Mouse (Mus musculus): ENCODE results near the gene Galnt17.

Galnt17 gene

GRCm38 (mm10) chr5:131120296-131120840, 187.9 kb downstream of the Galnt17 start:
- no peak for DNase-seq (ENCODE audit: low read depth, low spot score)

DNA sequence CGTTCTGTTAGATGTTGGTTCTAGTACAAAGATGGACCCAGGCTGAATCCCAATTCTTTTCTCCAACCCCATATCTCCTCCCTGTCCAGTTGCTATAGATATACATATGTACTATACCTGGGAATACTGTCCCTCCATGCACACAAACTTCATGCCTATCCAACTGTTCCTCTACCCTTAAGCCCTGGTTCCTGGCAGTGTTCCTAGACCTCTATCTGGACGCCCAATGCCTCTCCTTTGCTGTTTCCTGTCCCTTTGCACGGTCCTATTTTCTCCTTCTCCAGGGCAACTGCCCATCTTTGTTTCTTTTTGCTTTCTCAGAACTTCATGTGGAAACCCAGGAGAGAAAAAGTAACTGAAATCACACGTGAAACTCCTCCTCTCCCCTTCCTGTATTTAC, 188.4 kb downstream of the Galnt17 start:
- DNase-seq (ENCODE audit: low read depth, low spot score), result no peak

DNA sequence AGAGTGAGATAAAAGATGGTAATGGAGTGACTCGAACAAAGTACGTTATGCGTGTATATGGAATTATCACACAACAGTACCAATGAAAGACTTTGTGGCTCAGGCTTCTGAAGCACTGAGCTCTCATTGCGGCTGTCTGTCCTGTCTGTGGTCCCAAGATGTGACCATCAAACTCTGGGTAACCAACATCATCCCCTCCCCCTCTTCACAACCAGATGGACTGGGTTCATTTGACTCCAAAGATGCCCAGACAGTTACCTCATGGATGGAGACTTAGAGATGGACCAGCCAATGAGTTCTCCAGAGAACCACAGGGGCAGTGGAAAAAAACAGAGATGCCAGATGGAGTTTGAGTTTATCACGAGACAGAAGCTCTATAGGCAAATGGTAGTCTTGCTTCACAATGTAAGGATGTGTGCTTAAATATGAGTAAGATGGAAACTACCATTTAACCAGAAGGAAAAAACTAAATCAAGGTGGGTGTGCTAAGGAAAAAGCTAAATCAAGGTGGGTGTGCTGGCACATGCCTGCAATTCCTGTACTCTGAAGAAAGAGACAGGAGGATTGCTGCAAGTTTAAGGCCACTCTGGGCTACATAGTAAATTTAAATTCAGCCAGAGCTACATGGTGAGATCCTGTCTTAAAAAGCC, 190.8 kb downstream of the Galnt17 start:
- no peak for DNase-seq (ENCODE audit: low read depth, low spot score)

GRCm38 (mm10) chr5:131113850-131114470, 194.3 kb downstream of the Galnt17 start:
- DNase-seq (ENCODE audit: low read depth, low spot score), result no peak

- DNase-seq (ENCODE audit: low read depth, low spot score), result no peak
Observed at GRCm38 (mm10) chr5:131107188-131107587, 201.1 kb downstream of the Galnt17 start.

GRCm38 (mm10) chr5:131096824-131097223, 211.5 kb downstream of the Galnt17 start:
- DNase-seq (ENCODE audit: low read depth, low spot score), result peak; percentile 47

DNA sequence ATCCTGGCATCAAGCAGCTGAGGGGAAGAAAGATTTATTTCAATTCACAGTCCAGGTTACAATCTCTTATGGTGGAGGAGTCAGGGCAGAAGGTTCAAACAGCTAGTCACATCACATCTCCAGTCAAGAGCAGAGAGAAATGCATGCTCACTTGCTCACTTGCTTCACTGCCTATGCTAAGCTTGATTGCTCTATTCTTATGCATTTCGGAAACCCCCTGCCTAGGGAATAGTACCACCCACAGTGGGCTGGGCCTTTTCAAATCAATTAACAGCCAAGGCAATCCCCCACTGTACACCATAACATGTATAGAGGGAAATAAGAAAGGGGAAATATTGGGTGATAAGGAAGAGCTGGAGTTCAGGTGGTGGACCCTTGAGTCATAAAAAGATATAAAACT, 212.7 kb downstream of the Galnt17 start:
- no peak for DNase-seq (ENCODE audit: low read depth, low spot score)

DNA sequence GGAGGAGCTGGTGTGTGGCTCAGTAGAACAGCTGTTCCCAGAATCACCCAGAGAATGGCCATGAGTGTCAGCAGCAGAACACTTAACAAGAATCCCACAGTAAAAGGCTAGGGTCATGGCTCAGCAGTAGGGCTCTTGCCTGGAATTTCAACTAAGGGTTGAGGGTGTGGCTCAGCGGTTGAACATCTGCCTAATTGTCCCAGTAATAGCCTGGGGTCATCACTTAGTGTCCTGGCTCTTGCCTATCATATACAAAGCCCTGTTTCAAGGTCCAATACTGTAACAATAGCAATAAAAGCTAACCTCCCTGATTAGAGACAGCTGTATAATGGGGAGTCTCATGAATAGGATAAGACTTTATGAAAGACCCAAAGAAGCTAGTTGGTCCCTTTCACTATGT, 213.5 kb downstream of the Galnt17 start:
- DNase-seq (ENCODE audit: low read depth, low spot score), result no peak

DNA sequence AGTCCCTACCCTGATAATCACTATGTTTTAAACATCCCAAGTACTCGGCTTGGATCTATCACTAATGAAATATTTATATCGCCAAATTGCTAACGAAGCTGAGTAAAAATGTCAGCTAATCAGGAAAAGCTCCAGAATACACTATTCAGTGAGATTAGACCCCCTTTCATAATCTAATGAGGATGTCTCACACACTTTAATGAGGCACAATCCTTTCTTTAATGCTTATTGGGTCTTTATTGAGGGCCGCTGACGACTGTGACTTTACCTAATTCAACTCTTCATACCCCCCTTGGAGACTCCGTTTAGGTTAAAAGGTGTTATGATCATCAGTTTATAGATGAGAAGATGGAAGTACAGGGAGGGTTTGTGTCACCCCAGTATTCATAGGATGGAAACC, 214.2 kb downstream of the Galnt17 start:
- DNase-seq (ENCODE audit: low read depth, low spot score), result no peak

- DNase-seq (ENCODE audit: low read depth, low spot score), result no peak
Observed at GRCm38 (mm10) chr5:131089876-131090275, 218.4 kb downstream of the Galnt17 start.

DNA sequence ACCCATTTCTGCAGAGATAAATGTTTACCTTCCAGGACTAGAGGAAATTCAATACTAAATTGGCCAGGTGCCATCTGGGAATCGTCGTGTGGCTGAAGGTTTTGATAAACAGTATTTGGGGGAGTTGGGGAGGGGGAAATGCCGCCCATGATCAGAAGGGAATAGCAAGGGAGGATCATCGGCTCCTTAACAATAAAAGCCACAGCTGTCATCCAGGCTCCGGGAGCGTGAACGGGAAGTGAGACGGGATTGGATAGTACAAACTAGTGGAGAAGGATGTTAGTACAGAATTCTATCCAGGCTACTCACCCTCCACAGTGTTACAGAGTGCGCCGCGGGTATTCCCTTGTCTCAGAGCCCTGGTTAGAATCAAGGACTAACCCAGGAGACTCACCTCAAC, 219.4 kb downstream of the Galnt17 start:
- no peak for DNase-seq (ENCODE audit: low read depth, low spot score)

DNA sequence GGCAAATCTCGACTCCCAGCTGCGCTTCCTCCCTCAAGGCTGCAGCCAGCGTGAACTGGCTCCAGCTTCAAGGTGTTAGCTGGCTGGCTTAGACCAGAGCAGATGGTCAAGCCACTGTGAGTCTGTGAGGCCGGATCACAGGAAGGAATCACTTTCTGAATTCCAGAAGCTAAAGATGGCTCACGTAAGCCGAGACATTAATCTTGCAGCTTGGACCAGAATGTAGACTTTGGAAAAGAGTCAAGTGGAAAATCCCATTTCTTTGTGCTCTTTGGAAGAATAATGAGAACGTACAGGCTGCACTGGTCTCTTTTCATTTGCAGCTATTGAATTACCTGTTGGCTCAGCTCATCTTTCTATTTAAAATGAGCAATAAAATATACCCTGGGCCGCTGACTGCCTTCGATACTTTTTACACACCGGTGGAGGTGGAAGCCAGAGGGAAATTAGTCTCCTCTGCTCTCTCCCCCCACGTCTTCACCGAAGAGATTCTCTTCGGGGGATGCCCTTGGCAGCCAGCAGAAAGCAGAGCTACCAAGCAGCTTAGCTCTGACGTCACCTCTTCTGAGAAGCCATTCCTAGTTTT, 225.1 kb downstream of the Galnt17 start:
- peak; percentile 48 for DNase-seq (ENCODE audit: low read depth, low spot score)

GRCm38 (mm10) chr5:131077682-131078081, 230.6 kb downstream of the Galnt17 start:
- DNase-seq (ENCODE audit: low read depth, low spot score), result no peak

DNA sequence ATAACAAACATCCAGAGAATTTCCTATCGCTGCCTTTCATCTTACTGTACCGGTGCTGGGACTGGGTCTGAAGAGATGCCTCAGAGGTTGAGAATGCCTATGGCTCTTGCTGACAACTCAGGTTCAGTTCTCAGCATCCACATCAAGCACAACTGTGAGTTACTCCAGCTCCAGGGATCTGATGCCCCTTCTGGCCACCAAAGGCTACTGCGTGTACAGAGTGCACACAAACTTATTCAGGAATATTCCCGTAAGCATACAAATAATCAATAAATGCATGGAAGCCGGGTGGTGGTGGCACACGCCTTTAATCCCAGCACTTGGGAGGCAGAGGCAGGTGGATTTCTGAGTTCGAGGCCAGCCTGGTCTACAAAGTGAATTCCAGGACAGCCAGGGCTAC, 232.5 kb downstream of the Galnt17 start:
- no peak for DNase-seq (ENCODE audit: low read depth, low spot score)

DNA sequence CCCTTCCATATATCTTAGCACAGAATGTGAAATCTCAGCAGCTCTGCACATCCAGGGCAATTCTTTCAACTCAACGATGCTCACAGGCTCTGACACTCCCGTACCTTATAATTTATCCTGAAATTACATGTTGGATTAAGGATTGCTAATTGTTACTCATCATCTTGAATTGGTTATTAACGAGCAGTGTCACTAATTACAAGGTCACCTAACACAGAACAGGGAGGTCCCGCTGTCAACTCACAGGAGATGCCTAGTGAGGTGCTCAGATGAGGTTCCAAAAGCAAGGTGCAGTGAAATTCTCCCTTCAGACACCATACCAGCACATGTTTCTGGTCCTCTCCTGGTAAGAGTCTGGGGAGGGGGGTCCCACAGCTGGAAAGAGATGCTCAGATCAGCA, 234.0 kb downstream of the Galnt17 start:
- DNase-seq (ENCODE audit: low read depth, low spot score), result no peak

- peak; percentile 18 for DNase-seq (ENCODE audit: low read depth, low spot score)
Observed at GRCm38 (mm10) chr5:131065174-131065573, 243.1 kb downstream of the Galnt17 start.

DNA sequence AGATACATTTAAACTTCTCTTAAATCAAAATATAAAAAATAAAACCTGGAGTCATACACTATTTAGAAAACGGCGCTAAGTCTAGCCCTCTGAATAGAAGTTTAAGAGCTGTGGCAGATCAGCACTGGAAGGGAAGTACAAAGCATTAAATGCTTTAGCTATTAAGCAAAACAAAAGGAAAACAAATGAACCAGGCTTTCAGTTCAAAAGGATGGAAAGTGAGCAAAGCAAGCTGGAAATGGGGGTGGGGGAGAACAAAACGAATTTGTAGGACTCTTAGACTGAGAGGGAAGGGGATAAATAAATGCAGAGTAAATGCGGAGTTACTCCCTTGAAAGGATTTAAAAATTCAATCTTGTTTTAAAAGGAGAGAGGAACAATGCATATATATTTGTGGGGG, 259.8 kb downstream of the Galnt17 start:
- DNase-seq (ENCODE audit: low read depth, low spot score), result no peak

DNA sequence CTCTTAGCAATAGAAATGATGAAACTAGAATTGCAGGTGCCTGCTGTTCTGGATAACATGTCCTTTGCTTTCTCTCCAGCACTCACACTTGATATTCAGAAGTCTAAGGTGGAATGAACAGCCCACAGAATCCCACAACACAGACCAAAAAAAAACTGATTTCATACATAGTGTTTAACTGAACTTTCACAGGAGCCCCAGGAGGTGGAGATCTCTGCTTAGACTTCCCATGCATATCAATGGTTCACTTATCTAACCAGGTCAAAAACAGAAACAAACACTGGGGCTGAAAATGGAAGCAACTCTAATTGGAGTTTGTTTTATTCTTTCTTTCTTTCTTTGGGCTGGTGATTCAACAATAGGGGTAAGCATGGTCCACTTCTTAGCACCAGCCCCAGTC, 265.2 kb downstream of the Galnt17 start:
- no peak for DNase-seq (ENCODE audit: low read depth, low spot score)

DNA sequence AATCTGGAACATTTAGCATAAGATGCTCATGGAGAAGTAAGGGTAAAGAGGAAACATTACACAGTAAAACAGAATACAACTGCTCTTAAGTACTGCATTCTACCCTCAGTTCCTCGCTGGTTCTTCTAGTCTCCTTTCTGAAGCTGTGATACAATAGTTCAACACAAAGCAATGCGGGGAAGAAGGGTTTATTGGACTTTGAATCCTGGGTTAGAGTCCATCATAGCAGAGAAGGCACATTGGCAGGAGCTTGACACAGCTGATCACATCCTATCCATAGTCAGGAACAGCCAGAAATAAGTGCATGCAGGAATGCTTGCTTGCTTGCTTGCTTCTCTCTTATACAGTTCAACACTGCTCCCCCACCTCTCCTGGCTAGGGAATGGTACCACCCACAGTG, 267.9 kb downstream of the Galnt17 start:
- DNase-seq (ENCODE audit: low read depth, low spot score), result no peak

DNA sequence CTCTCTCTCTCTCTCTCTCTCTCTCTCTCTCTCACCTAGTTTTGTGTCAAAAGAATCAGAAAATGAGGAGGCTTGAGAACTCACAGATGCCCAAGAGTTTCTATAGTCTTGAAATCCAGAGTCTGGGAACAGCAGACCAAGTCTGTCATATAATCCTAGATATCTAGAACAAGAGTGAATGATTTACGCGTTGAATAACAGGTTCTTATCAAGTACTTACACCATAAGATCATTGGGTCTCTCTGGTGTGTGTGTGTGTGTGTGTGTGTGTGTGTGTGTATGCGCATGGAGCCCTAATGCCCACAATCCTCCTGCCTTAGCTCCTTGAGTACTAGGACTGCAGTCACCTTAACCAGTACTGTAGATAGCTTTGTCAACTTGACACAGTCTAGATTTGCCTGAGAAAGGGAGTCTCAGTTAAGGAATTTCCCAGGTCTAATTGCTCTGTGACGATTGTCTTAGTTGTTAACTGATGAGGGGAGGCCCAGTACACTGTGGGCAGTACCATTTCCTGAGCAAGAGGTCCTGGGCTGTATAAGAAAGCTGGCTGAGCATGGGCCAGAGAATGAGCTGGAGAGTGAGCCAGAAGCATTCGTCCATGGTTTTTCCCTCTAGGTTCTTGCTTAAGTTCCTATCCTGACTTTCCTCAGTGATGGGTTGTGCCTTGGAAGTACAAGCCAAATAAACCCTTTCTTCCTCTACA, 268.5 kb downstream of the Galnt17 start:
- no peak for DNase-seq (ENCODE audit: low read depth, low spot score)

DNA sequence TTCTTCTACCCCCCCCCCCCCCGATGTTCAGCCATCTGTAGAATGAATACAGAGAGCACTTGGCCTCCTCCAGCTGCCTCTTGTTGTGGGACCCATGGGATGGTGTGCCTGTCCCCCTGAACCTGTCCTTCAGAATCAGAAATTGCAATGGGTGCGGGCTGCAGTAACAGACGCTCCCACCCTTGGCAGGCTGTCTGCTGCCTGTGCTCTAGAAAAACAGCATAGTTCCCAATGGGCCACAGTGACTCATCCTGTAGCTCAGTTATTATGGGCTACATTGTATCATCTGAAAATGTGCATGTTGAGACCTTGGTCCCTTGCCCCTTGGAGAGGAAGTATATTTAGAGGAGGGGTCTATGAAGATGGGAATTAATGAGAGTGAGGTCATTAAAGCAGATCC, 283.8 kb downstream of the Galnt17 start:
- DNase-seq (ENCODE audit: low read depth, low spot score), result peak; percentile 25

DNA sequence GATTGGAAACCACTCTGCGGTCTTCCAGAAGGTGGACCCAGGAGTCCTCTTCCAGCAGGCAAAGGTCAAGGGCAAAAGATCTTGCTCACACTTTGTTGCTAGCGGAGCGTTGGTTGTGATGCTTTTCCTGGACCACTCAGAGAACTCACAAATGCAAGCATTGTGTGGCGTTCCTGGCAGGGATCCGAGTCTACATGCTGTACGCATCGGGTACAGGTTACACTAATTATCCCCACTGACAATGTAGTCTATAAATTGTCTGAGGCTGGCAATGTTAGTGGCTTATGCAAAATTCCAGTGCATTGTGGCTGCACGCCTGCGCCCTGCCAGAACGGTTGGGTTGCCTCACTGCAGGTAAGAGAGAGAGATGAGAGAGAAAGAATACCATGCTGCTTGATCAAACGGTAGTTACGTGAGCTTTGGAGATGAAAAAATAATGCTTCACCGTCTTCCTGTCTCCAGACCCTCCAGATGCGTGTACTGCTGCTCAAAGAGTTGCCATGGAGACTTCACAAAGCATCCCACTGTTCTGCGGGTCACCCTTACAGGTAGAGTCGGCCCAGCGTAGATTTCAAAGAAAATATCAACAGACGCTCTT, 285.8 kb downstream of the Galnt17 start:
- no peak for DNase-seq (ENCODE audit: low read depth, low spot score)
